In genomic region chr1:151065090-151065567, GRCm38 (mm10) we compare ENCODE assay signal across 10 mouse cellular contexts.
DNase-seq lines count a peak whose midpoint lies in the region; ATAC-seq and TF ChIP-seq lines count a peak whose summit lies in the region.
"Had no signal": no experiment of that assay in that cellular context is flagged by ENCODE, and none has a peak within 500 bp of the region (broad histone marks: within the 10 kb centered on the region; RNA-seq: fewer than 3 reads in every experiment).

No protein-coding gene starts in this region.

- no peak for ATAC-seq in liver, embryonic 14.5 days (ENCODE audit: insufficient read depth)
- peak; percentile 37 to 42; a peak in 3 of 4 replicates for ATAC-seq in hematopoietic stem cell, adult 5-6 weeks (replicated peaks in 1 of 2; ENCODE audit: insufficient read depth in 1 of 2, low FRiP score in 2 of 2, low TSS enrichment in 1 of 2, low read depth in 1 of 2, poor library complexity in 2 of 2, severe bottlenecking in 2 of 2)
- 0 out of 2 replicates have a peak, but pooled peaks have one; percentile 15 for ATAC-seq in megakaryocyte, adult 5-6 weeks (ENCODE audit: poor library complexity, severe bottlenecking)
- no peak for ATAC-seq in forebrain, postnatal 0 days

- peak; percentile 21; the same call in 1 of the 2 replicates for TF ChIP-seq CTCF in liver, embryonic 14.5 days (IDR thresholded peaks at IDR 0.05; ENCODE audit: low read depth)
- no peak for TF ChIP-seq CTCF in forebrain, postnatal 0 days (IDR thresholded peaks at IDR 0.05; ENCODE audit: low read depth)

- no peak overlapping the region for H3K4me2 ChIP-seq in liver, embryonic 14.5 days (ENCODE audit: low read depth)
- no peak overlapping the region for H3K4me2 ChIP-seq in forebrain, postnatal 0 days (ENCODE audit: low read depth)

- H3K4me3 ChIP-seq in liver, embryonic 14.5 days (ENCODE audit: insufficient read depth in 1 of 2, low read depth in 2 of 2, low read length in 2 of 2): no peak overlapping the region
- H3K4me3 ChIP-seq in forebrain, postnatal 0 days (ENCODE audit: low read depth, low read length): no peak overlapping the region

- peak; percentile 17 to 50 for DNase-seq in heart, adult 18-20 months
- DNase-seq in heart, adult 8-10 months (ENCODE audit: low spot score): no peak
- no peak for DNase-seq in liver, embryonic 14.5 days (ENCODE audit: low read depth in 3 of 3, low spot score in 3 of 3)
- DNase-seq in liver: no peak
- DNase-seq in forebrain, postnatal 0 days: no peak
- no peak for DNase-seq in cerebellum, adult 9-10 months
- DNase-seq: adrenal gland, adult 8-10 months; thymus, postnatal 25 days had no signal

- H3K27me3 ChIP-seq in liver, embryonic 14.5 days (ENCODE audit: control insufficient read depth, insufficient read depth, low read length): no peaks in the 10 kb centered on the region; the same call in 1 of the 2 replicates
- H3K27me3 ChIP-seq in forebrain, postnatal 0 days (ENCODE audit: insufficient read depth, low read length): no peaks in the 10 kb centered on the region

- H3K9ac ChIP-seq in liver, embryonic 14.5 days (replicated peaks): no peak overlapping the region
- no peak overlapping the region for H3K9ac ChIP-seq in forebrain, postnatal 0 days

- TF ChIP-seq EP300 in liver, embryonic 14.5 days (IDR thresholded peaks at IDR 0.05; ENCODE audit: low read depth): no peak

- H3K4me1 ChIP-seq in liver, embryonic 14.5 days (replicated peaks; ENCODE audit: control insufficient read depth in 2 of 2, insufficient read depth in 2 of 2, low read length in 1 of 2): peaks cover 0 to 2% of the 10 kb centered on the region in 2 experiments; a peak in 2 of 4 replicates
- H3K4me1 ChIP-seq in forebrain, postnatal 0 days (ENCODE audit: insufficient read depth): no peaks in the 10 kb centered on the region; the same call in 1 of the 2 replicates

- 40% methylated on average over 9 of the region's 9 CpGs for WGBS in liver, embryonic 14.5 days (ENCODE audit: insufficient replicate concordance)
- WGBS in forebrain, postnatal 0 days: 73% methylated on average over 9 of the region's 9 CpGs

- H3K27ac ChIP-seq in liver, embryonic 14.5 days: no peak overlapping the region
- no peak overlapping the region for H3K27ac ChIP-seq in forebrain, postnatal 0 days (ENCODE audit: low read depth, low read length)

- no peaks in the 10 kb centered on the region for H3K9me3 ChIP-seq in liver, embryonic 14.5 days (ENCODE audit: control insufficient read depth, low read length)
- H3K9me3 ChIP-seq in forebrain, postnatal 0 days (ENCODE audit: low read length): no peaks in the 10 kb centered on the region

- no peaks in the 10 kb centered on the region for H3K36me3 ChIP-seq in liver, embryonic 14.5 days (replicated peaks; ENCODE audit: control insufficient read depth, insufficient read depth, low read depth)
- no peaks in the 10 kb centered on the region for H3K36me3 ChIP-seq in forebrain, postnatal 0 days (ENCODE audit: insufficient read depth)

Comparison
In these comparisons a context has a peak if more than half of its experiments do, and no peak if none do; other contexts are left out.
1. DNase-seq: peak in heart, adult 18-20 months (2 of 2); none in heart, adult 8-10 months (single experiment), liver, embryonic 14.5 days (0 of 3), liver (single experiment), forebrain, postnatal 0 days (single experiment) and cerebellum, adult 9-10 months (single experiment).
2. ATAC-seq: peak in hematopoietic stem cell, adult 5-6 weeks (2 of 2) and megakaryocyte, adult 5-6 weeks (single experiment); none in liver, embryonic 14.5 days (single experiment) and forebrain, postnatal 0 days (single experiment).